Mouse (Mus musculus): Measurements from ENCODE around the gene Ip6k3. TPM values are rescaled to one million over a fixed set of nuclear protein-coding genes. Genes with fewer than 3 reads are reported as not detected.

The Ip6k3 gene
- polyA plus RNA-seq, 1 experiment from 2014 or later, result 0.25 TPM

Other genes with a start within 250 kb of the Ip6k3 start
- gene Phf1, start 234.7 kb downstream of the Ip6k3 start, polyA plus RNA-seq (2014; fragmentation: Nextera tagmentation; extraction: Ambion mirVana), result 5.8 and 6.4 TPM in 2 replicates
- gene Cuta, start 228.2 kb downstream of the Ip6k3 start, polyA plus RNA-seq (2014; fragmentation: Nextera tagmentation; extraction: Ambion mirVana), result 136 and 138 TPM in 2 replicates
- 2.6 and 2.8 TPM in 2 replicates for gene Syngap1, start 226.5 kb downstream of the Ip6k3 start, polyA plus RNA-seq (2014; fragmentation: Nextera tagmentation; extraction: Ambion mirVana)
- gene Zbtb9, start 194.6 kb downstream of the Ip6k3 start, polyA plus RNA-seq (2014; fragmentation: Nextera tagmentation; extraction: Ambion mirVana), result 13.5 and 14.1 TPM in 2 replicates
- gene Bak1, start 138.8 kb downstream of the Ip6k3 start, polyA plus RNA-seq (2014; fragmentation: Nextera tagmentation; extraction: Ambion mirVana), result 8.2 and 8.3 TPM in 2 replicates
- 1.2 and 1.4 TPM in 2 replicates for gene Itpr3, start 110.5 kb downstream of the Ip6k3 start, polyA plus RNA-seq (2014; fragmentation: Nextera tagmentation; extraction: Ambion mirVana)
- 345 and 346 TPM in 2 replicates for gene Uqcc2, start 33.9 kb downstream of the Ip6k3 start, polyA plus RNA-seq (2014; fragmentation: Nextera tagmentation; extraction: Ambion mirVana)
- 15.9 and 17.9 TPM in 2 replicates for gene Lemd2, start 36.7 kb upstream of the Ip6k3 start, polyA plus RNA-seq (2014; fragmentation: Nextera tagmentation; extraction: Ambion mirVana)

Data from neural tube, embryonic 11.5 days (tissue).